8 mouse cellular contexts compared by ENCODE assay signal in the genomic region with DNA sequence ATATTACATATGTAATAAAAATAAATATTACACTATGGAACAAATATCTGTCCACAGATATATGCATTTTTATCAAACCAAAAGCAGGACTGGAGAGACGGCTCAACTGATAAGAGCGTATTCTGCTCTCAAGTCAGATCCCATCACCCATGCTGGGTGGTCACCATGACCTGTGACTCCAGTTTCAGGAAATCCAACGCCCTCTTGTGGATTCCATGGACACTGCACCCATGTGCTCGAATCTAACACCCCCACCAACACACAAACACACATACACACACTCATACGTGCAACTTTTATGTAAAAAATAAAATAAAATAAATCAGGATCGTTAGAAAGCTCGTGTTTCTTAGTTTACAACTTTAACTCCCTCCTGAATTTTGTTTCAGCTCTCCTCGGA.
DNase-seq lines count a peak whose midpoint lies in the region; ATAC-seq and TF ChIP-seq lines count a peak whose summit lies in the region.

No protein-coding gene starts in this region.

- H3K9me3 ChIP-seq in heart, embryonic 14.5 days (ENCODE audit: control insufficient read depth, low read length), result 0 out of 2 replicates have a peak, but pooled peaks cover 3% of the 10 kb centered on the region

- peak; percentile 45 for DNase-seq in gastrocnemius, adult 2 months
- no peak for DNase-seq in gastrocnemius, postnatal 25 days
- no peak for DNase-seq in testis, postnatal 14 days (ENCODE audit: low spot score)
- no peak for DNase-seq in adrenal gland, postnatal 10 days
- DNase-seq in c-Kit-positive CD71-positive TER-119-positive erythroid progenitor cells, embryonic 14.5 days (ENCODE audit: low spot score), result no peak

- no peak overlapping the region for H3K9ac ChIP-seq in heart, embryonic 14.5 days (ENCODE audit: low read length)

- TF ChIP-seq CTCF in gastrocnemius, adult 2 months (IDR thresholded peaks at IDR 0.05), result peak; percentile 64
- peak; percentile 39; the same call in 1 of the 2 replicates for TF ChIP-seq CTCF in testis, adult 2 months (IDR thresholded peaks at IDR 0.05; ENCODE audit: control insufficient read depth, insufficient read depth, insufficient replicate concordance, low read depth, low read length)

- H3K27me3 ChIP-seq in testis, adult 2 months (ENCODE audit: control insufficient read depth, insufficient read depth, low read length), result no peaks in the 10 kb centered on the region
- H3K27me3 ChIP-seq in heart, embryonic 14.5 days (ENCODE audit: control insufficient read depth, insufficient read depth, low read length), result no peaks in the 10 kb centered on the region

- H3K36me3 ChIP-seq in testis, adult 2 months (ENCODE audit: control insufficient read depth, insufficient read depth, low read length), result no peaks in the 10 kb centered on the region
- no peaks in the 10 kb centered on the region for H3K36me3 ChIP-seq in heart, embryonic 14.5 days (ENCODE audit: control insufficient read depth, insufficient read depth, low read length)

- H3K4me3 ChIP-seq in gastrocnemius, adult 2 months, result no peak overlapping the region; the same call in 1 of the 2 replicates
- no peak overlapping the region for H3K4me3 ChIP-seq in testis, adult 2 months (ENCODE audit: control insufficient read depth, low read depth, low read length)
- no peak overlapping the region for H3K4me3 ChIP-seq in heart, embryonic 14.5 days (ENCODE audit: control insufficient read depth in 1 of 2, insufficient read depth in 1 of 2, low read depth in 1 of 2, low read length in 2 of 2)

- peaks cover 2% of the 10 kb centered on the region; the same call in 1 of the 2 replicates for H3K4me1 ChIP-seq in testis, adult 2 months (ENCODE audit: control insufficient read depth, insufficient read depth, low read length)
- H3K4me1 ChIP-seq in heart, embryonic 14.5 days (ENCODE audit: control insufficient read depth in 2 of 2, insufficient read depth in 2 of 2, low read length in 2 of 2), result peaks cover 8 to 25% of the 10 kb centered on the region in 2 experiments

- H3K27ac ChIP-seq in gastrocnemius, adult 2 months, result peak overlapping the region; percentile 87
- H3K27ac ChIP-seq in testis, adult 2 months (ENCODE audit: control insufficient read depth, insufficient read depth, low read depth, low read length), result no peak overlapping the region
- H3K27ac ChIP-seq in heart, embryonic 14.5 days (replicated peaks in 1 of 2; ENCODE audit: control insufficient read depth in 1 of 2, insufficient read depth in 1 of 2, low read depth in 2 of 2, low read length in 2 of 2), result peak overlapping the region; percentile 62 to 98

- H3K4me2 ChIP-seq in heart, embryonic 14.5 days (ENCODE audit: low read length), result peak overlapping the region; percentile 58; the same call in 1 of the 2 replicates

- intact Hi-C loops in gastrocnemius, adult 2 months (cut with DNase I), result loop anchor here (5.0 to 10.0 kb wide), 2 partner anchors 228 to 535 kb away; partner anchors contain the start of gene Zfp827

- 60% methylated on average over 8 of the region's 8 CpGs for WGBS in heart, embryonic 14.5 days

- TF ChIP-seq POLR2A in testis, adult 2 months (IDR thresholded peaks at IDR 0.05; ENCODE audit: control insufficient read depth, low read depth, low read length), result no peak

- no peak; the same call in 1 of the 2 replicates for ATAC-seq in heart, embryonic 14.5 days (ENCODE audit: insufficient number of reproducible peaks, insufficient read depth, low FRiP score, low read depth)
- ATAC-seq in frontal cortex, adult (ENCODE audit: low TSS enrichment), result no peak
